Mouse (Mus musculus) spleen, adult 2 months (tissue): ENCODE measurements at regions not wholly inside any gene's neighbourhood (a gene's known extent, or its start where the extent isn't known, plus 50 kb on each side); places are given as distances from the start of the nearest gene placed in this dataset.

Source experiments
- CTCF ChIP-seq: fragments of 200-500 bp; IDR thresholded peaks from 2 replicates; pipeline ENCODE4 v1.5.1; 2011; ENCODE audit warnings: mild to moderate bottlenecking, inconsistent platforms; ENCODE audit not compliant: insufficient read depth, insufficient read length, insufficient replicate concordance; ENCODE audit errors: extremely low read depth
- POLR2A ChIP-seq: fragments of 200-500 bp; IDR thresholded peaks from 2 replicates; pipeline ENCODE4 v1.6.1; 2011; ENCODE audit warnings: low read depth, low read length, inconsistent platforms

GRCm38 (mm10) chr3:33916818-33917217 is 72.7 kb upstream of the Ccdc39 start:
- TF ChIP-seq POLR2A (no peak), CTCF (no peak)
